Mouse (Mus musculus): ENCODE measurements around the gene Coa7.

DNA sequence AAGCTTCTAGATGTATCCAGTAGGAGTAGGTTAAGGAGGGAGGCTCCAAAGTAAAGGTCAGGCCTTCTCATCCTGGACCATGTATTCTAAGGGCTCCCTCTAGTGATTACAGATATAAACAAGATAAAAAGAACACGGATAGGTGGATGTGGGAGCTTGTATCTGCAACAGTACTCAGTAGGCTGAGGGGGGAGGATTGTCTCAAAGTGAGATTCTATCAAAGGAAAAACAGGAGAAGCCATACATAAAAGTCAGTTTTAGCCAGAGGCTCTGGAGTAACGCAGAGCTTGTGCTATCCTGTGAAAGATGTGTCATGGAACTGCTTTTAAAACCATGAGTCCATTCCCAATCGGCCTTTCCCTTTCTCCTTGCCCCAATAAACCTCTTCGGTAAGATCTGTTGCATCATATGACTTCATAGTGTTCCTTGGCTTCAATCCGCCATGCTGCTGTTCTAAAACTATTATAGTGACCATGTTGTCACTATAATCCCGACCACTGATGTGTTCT, 815 bp upstream of the Coa7 start:
- TF ChIP-seq POLR2A (IDR thresholded peaks at IDR 0.05; ENCODE audit: extremely low read depth, insufficient read depth, low read length), result no peak
- TF ChIP-seq CTCF (IDR thresholded peaks at IDR 0.05; ENCODE audit: extremely low read depth, insufficient read depth, low read length), result peak; percentile 28; the same call in 1 of the 2 replicates

Data from cortical plate, adult 2 months (tissue).